Mouse (Mus musculus) liver, adult 2 months (tissue): ENCODE measurements at regions not wholly inside any gene's neighbourhood (a gene's known extent, or its start where the extent isn't known, plus 50 kb on each side); places are given as distances from the start of the nearest gene placed in this dataset.

Experiments used
- DNase-seq: peaks from one replicate; pipeline ENCODE4 v3.0.0-alpha.2; 2011; ENCODE audit warnings: low read depth, low spot score; ENCODE audit errors: extremely low read depth
- H3K27ac ChIP-seq: fragments of 200-500 bp; replicated peaks from 2 replicates; pipeline ENCODE4 v1.5.1; 2012; ENCODE audit warnings: low read depth, mild to moderate bottlenecking, control low read depth, inconsistent platforms, low read length; ENCODE audit not compliant: insufficient read depth
- H3K27me3 ChIP-seq: fragments of 200-500 bp; 2 replicates; pipeline ENCODE4 v1.6.1; 2012; ENCODE audit warnings: mild to moderate bottlenecking, moderate library complexity, low read length, inconsistent platforms; ENCODE audit not compliant: control insufficient read depth, insufficient read depth
- H3K36me3 ChIP-seq: fragments of 200-500 bp; 2 replicates; pipeline ENCODE4 v1.6.1; 2012; ENCODE audit warnings: low read length, inconsistent platforms; ENCODE audit not compliant: control insufficient read depth, insufficient read depth
- H3K4me1 ChIP-seq: fragments of 200-500 bp; 2 replicates; pipeline ENCODE4 v1.6.1; 2011; ENCODE audit warnings: low read length; ENCODE audit not compliant: control insufficient read depth, insufficient read depth
- H3K4me3 ChIP-seq: fragments of 200-500 bp; 2 replicates; pipeline ENCODE4 v1.5.1; 2011; ENCODE audit warnings: low read depth, mild to moderate bottlenecking, control low read depth, low read length, moderate library complexity; ENCODE audit not compliant: insufficient read depth
- H3K79me2 ChIP-seq: fragments of 200-500 bp; 2 replicates; pipeline ENCODE4 v1.6.1; 2012; ENCODE audit warnings: inconsistent platforms, mild to moderate bottlenecking, low read length, moderate library complexity; ENCODE audit not compliant: control insufficient read depth, insufficient read depth
- H3K9ac ChIP-seq: fragments of 200-500 bp; 2 replicates; pipeline ENCODE4 v1.6.1; 2012; ENCODE audit warnings: low read depth, mild to moderate bottlenecking, control low read depth, inconsistent platforms, low read length
- CTCF ChIP-seq: fragments of 200-500 bp; IDR thresholded peaks from 2 replicates; pipeline ENCODE4 v1.5.1; 2011; ENCODE audit warnings: low read depth, low read length, control low read depth
- POLR2A ChIP-seq: fragments of 200-500 bp; IDR thresholded peaks from 2 replicates; pipeline ENCODE4 v1.6.1; 2011; ENCODE audit warnings: low read length, control low read depth; ENCODE audit not compliant: insufficient read depth; ENCODE audit errors: extremely low read depth
- WGBS: fragments of 180-500 bp; shearing (Covaris S2); methylation state at CpG from one replicate; pipeline ENCODE4 v1.1.7; 2018; 5-methylcytosine and 5-hydroxymethylcytosine counted together

DNA sequence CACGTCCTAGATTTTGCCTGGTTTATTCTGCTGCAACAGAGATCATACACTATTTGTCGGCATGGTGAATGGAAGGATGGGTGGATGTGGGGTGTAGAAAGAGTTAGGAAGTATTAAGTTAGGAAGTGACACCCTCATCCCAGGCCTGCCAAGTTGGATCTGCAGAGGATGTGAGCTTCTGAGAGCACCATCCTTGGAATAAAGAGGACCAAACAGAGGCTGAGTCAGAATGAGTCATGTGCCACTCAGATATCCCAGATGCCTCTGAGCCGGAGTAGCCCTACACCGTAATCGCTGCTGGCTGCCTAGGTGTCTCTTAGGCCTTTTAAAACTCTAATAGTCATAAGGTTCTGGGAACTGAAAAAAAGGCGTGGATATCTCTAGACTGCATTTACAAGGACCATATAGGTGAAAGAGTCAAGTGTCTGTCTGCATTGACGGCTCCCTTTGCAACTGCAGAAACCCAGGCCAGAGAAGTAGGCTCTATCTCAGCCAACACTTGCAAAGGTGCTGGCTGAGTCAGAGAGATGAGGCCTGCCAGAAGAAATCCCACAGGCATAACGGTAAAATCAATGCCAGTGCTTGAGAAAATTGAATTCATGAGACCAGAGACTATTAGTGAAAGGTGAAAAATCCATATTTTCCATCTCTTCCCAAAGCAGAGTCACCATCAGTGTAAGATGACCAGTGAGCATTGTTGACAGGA, 94.6 kb upstream of the Slc25a26 start:
- DNase-seq = no peak
- Histone ChIP-seq H3K36me3 (no peaks in the 10 kb centered on the region), H3K9ac (no peak overlapping the region), H3K79me2 (no peaks in the 10 kb centered on the region), H3K4me1 (no peaks in the 10 kb centered on the region), H3K27ac (no peak overlapping the region), H3K4me3 (no peak overlapping the region), H3K27me3 (no peaks in the 10 kb centered on the region)
- no peak for TF ChIP-seq POLR2A
- TF ChIP-seq CTCF = no peak
- 91% methylated on average over 8 of the region's 8 CpGs for WGBS

DNA sequence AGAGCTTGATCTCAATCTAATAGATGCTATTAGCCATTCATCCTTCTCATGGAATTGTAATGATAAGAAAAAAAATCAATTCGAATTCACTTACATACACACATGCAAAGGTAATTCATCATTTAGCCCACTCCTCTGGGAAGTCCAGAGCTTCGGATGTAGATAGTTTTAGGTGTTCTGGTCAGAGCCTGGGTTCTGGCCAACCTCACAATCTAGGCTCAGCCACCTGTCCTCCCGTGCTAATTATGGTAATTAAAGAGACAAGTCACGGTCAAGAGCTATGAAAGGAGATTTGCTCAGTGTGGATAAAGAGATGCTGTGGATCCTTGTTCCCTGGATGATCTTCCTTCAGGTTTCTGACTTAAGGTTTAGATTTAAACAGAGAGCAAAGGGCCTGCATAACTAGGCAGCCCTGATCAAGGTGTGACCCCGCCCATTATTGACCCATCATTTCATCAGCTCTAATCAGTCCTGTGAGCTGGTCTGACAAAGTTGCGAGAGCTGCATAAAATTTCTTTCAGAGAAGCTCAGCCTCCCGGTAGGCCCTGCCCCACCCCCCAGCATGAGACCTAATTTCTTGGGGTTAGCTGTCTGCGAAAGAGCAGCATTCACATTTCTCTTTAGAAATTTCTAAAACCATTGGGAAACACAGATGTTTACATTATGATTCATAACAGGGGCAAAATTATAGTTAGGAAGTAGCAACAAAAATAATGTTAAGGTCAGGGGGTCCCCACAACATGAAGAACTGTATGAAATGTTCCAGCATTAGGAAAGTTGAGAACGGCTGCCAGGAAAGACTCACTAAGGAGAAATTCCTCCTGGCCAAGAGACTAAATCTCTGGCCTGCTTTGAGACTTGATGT, 98.3 kb upstream of the Slc25a26 start:
- TF ChIP-seq CTCF (no peak), POLR2A (no peak)
- no peak overlapping the region for H3K27ac ChIP-seq
- WGBS = 59% methylated on average over 9 of the region's 9 CpGs
- no peak overlapping the region for H3K4me3 ChIP-seq
- H3K4me1 ChIP-seq = no peaks in the 10 kb centered on the region
- H3K9ac ChIP-seq = no peak overlapping the region
- no peaks in the 10 kb centered on the region for H3K79me2 ChIP-seq
- H3K27me3 ChIP-seq = no peaks in the 10 kb centered on the region
- peak; percentile 67 for DNase-seq
- no peaks in the 10 kb centered on the region for H3K36me3 ChIP-seq

DNA sequence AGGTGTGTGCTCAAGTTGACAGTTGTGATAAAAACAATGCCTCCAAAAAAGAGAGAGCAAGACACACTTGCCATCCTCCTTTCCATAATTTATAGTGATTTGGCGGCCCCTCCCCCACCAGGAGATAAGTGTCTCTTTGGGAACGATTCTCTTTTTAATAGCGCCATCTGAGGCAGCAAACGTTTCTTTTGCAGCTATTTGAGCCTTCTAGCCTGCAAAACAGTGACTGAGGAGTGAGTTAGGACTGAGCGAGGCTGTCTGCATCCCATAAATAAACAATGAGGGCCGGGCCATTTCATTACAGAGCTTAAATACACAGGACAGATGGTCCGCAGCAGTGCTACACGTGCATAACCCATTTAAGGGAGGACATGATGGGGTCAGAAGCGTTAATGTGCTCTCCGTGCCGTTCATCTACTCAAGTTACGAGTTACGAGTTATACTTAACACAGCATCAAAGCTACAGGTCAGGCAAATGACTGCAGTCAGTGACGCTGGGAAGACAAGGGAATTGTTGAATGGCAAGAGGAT, 99.0 kb upstream of the Slc25a26 start:
- H3K4me3 ChIP-seq = no peak overlapping the region
- 62% methylated on average over 14 of the region's 14 CpGs for WGBS
- H3K9ac ChIP-seq = no peak overlapping the region
- no peaks in the 10 kb centered on the region for H3K27me3 ChIP-seq
- H3K36me3 ChIP-seq = no peaks in the 10 kb centered on the region
- no peak overlapping the region for H3K27ac ChIP-seq
- TF ChIP-seq POLR2A (no peak), CTCF (no peak)
- DNase-seq = no peak
- H3K79me2 ChIP-seq = no peaks in the 10 kb centered on the region
- H3K4me1 ChIP-seq = no peaks in the 10 kb centered on the region

DNA sequence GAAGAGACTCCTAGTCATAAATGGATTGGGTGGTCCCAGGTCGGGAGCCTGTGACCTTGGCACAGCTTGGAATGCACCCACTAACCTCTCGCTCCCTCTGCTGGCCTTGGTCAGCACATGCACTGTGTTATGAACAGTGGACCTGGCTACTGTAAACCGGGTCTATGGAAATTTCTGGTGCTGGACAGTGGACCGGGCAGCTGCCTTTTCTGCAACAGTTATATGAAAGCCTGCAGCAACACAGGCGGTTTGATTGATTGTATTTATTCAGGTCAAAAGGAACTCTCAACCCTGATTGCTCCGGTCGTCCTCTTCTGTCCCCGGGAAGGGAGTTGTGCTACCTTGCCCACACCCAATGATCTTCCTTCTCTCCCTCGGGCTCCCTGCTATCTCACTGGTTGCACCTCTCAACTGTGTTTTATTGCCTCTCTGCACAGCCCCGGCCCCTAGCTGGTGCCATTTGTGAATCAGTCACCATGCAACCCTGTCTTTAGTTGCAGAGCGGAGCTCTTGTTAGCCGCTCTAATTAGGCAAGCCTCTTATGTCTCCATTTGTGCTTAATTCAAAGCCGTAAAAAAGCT, 99.6 kb upstream of the Slc25a26 start:
- DNase-seq = peak; percentile 43
- TF ChIP-seq POLR2A (no peak), CTCF (peak; percentile 91)
- H3K4me3 ChIP-seq = no peak overlapping the region
- no peaks in the 10 kb centered on the region for H3K4me1 ChIP-seq
- no peaks in the 10 kb centered on the region for H3K27me3 ChIP-seq
- 31% methylated on average over 13 of the region's 13 CpGs for WGBS
- H3K79me2 ChIP-seq = no peaks in the 10 kb centered on the region
- no peak overlapping the region for H3K9ac ChIP-seq
- H3K27ac ChIP-seq = no peak overlapping the region
- H3K36me3 ChIP-seq = no peaks in the 10 kb centered on the region

DNA sequence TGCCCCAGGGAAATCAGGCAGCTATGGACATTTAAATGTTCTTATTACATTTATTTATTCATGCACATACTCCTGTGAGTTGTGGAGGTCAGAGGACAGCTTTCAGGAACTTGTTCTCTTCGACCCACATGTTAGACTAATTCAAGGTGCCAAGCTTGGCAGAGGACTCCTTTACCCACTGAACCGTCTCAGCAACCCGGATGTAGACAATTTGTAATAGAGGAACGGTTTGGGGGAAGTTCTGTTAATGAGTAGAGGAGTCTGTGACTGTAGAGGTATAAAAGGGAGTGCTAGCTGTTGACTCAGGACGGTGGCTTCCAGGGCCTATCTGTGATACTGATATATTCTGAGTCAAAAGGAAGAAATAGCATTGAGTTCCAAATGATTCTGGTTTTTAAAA, 107.4 kb upstream of the Magi1 start:
- WGBS = 8% methylated on average over 5 of the region's 5 CpGs
- Histone ChIP-seq H3K4me3 (no peak overlapping the region), H3K9ac (no peak overlapping the region), H3K27me3 (no peaks in the 10 kb centered on the region), H3K4me1 (peaks cover 8% of the 10 kb centered on the region), H3K36me3 (no peaks in the 10 kb centered on the region), H3K27ac (peak overlapping the region; percentile 47; the same call in 1 of the 2 replicates), H3K79me2 (no peaks in the 10 kb centered on the region)
- TF ChIP-seq POLR2A = no peak
- no peak for TF ChIP-seq CTCF
- peak; percentile 91 for DNase-seq
